Mouse (Mus musculus): Measurements from ENCODE around the gene Slc31a1.

The Slc31a1 gene

GRCm38 (mm10) chr4:62362437-62362836 lies 1.9 kb downstream of the Slc31a1 start:
- no peak for DNase-seq (ENCODE audit: low spot score in 2 of 2)

- DNase-seq (ENCODE audit: low spot score in 2 of 2) = no peak
These were observed 3.8 kb downstream of the Slc31a1 start for GRCm38 (mm10) chr4:62364299-62364698.

GRCm38 (mm10) chr4:62366291-62366690 lies 5.8 kb downstream of the Slc31a1 start:
- DNase-seq (ENCODE audit: low spot score in 2 of 2) = no peak

GRCm38 (mm10) chr4:62367586-62367985 lies 7.1 kb downstream of the Slc31a1 start:
- DNase-seq (ENCODE audit: low spot score in 2 of 2) = no peak

GRCm38 (mm10) chr4:62369091-62369490 lies 8.6 kb downstream of the Slc31a1 start:
- DNase-seq (ENCODE audit: low spot score in 2 of 2) = no peak

GRCm38 (mm10) chr4:62372410-62372809 lies 11.9 kb downstream of the Slc31a1 start:
- DNase-seq (ENCODE audit: low spot score in 2 of 2) = no peak

- DNase-seq (ENCODE audit: low spot score in 2 of 2) = no peak
These were observed 12.4 kb downstream of the Slc31a1 start for GRCm38 (mm10) chr4:62372818-62373520.

- no peak for DNase-seq (ENCODE audit: low spot score in 2 of 2)
These were observed 13.1 kb downstream of the Slc31a1 start for GRCm38 (mm10) chr4:62373668-62374067.

GRCm38 (mm10) chr4:62374342-62374741 lies 13.8 kb downstream of the Slc31a1 start:
- DNase-seq (ENCODE audit: low spot score in 2 of 2) = no peak

GRCm38 (mm10) chr4:62376123-62376522 lies 15.6 kb downstream of the Slc31a1 start:
- DNase-seq (ENCODE audit: low spot score in 2 of 2) = no peak

GRCm38 (mm10) chr4:62379724-62380381 lies 19.3 kb downstream of the Slc31a1 start:
- no peak for DNase-seq (ENCODE audit: low spot score in 2 of 2)

- no peak for DNase-seq (ENCODE audit: low spot score in 2 of 2)
These were observed 22.7 kb downstream of the Slc31a1 start for GRCm38 (mm10) chr4:62383207-62383606.

- DNase-seq (ENCODE audit: low spot score in 2 of 2) = no peak
These were observed 23.2 kb downstream of the Slc31a1 start for GRCm38 (mm10) chr4:62383752-62384151.

- DNase-seq (ENCODE audit: low spot score in 2 of 2) = no peak
These were observed 23.6 kb downstream of the Slc31a1 start for GRCm38 (mm10) chr4:62384159-62384558.

- DNase-seq (ENCODE audit: low spot score in 2 of 2) = no peak
These were observed 24.9 kb downstream of the Slc31a1 start for GRCm38 (mm10) chr4:62385439-62385838.

- DNase-seq (ENCODE audit: low spot score in 2 of 2) = no peak
These were observed 29.3 kb downstream of the Slc31a1 start for GRCm38 (mm10) chr4:62389592-62390512.

GRCm38 (mm10) chr4:62391892-62392291 lies 31.4 kb downstream of the Slc31a1 start:
- no peak for DNase-seq (ENCODE audit: low spot score in 2 of 2)

- no peak for DNase-seq (ENCODE audit: low spot score in 2 of 2)
These were observed 32.9 kb downstream of the Slc31a1 start for GRCm38 (mm10) chr4:62393459-62393858.

GRCm38 (mm10) chr4:62395806-62396205 lies 35.3 kb downstream of the Slc31a1 start:
- no peak for DNase-seq (ENCODE audit: low spot score in 2 of 2)

GRCm38 (mm10) chr4:62397616-62398365 lies 37.3 kb downstream of the Slc31a1 start:
- DNase-seq (ENCODE audit: low spot score in 2 of 2) = no peak

GRCm38 (mm10) chr4:62398956-62399355 lies 38.4 kb downstream of the Slc31a1 start:
- no peak for DNase-seq (ENCODE audit: low spot score in 2 of 2)

- no peak for DNase-seq (ENCODE audit: low spot score in 2 of 2)
These were observed 45.6 kb downstream of the Slc31a1 start for GRCm38 (mm10) chr4:62406133-62406532.

Measured in cerebellum, postnatal 4 days (tissue).